Mouse (Mus musculus): ENCODE measurements at regions not wholly inside any gene's neighbourhood (a gene's known extent, or its start where the extent isn't known, plus 50 kb on each side); places are given as distances from the start of the nearest gene placed in this dataset.

DNA sequence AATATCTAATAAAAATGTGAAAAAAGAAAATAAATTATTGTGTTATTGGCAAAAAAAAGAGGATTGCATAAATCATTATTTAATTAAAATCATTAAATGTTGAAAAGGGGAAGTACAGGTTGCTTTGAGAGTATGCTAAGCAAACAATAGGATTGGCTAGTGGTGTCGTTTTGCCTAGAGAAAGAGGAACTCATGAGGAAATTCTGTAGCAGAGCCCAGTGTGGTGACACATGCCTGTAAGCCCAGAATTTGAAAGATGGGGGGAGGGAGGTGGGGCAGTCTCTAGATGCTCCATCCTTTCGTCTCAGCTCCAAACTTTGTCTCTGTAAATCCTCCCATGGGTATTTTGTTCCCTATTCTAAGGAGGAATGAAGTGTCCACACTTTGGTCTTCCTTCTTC is 388.3 kb downstream of the Rpl36a-ps1 start:
- TF ChIP-seq CTCF (IDR thresholded peaks at IDR 0.05; ENCODE audit: borderline replicate concordance, insufficient read depth, low read length): no peak
- no peak for TF ChIP-seq POLR2A (IDR thresholded peaks at IDR 0.05; ENCODE audit: low read depth, low read length)
